Mouse (Mus musculus): ENCODE results near the gene 8030411F24Rik. TPM values are rescaled to one million over a fixed set of nuclear protein-coding genes. Genes with fewer than 3 reads are reported as not detected.

The 8030411F24Rik gene
- polyA plus RNA-seq, 1 experiment, result not detected

DNA sequence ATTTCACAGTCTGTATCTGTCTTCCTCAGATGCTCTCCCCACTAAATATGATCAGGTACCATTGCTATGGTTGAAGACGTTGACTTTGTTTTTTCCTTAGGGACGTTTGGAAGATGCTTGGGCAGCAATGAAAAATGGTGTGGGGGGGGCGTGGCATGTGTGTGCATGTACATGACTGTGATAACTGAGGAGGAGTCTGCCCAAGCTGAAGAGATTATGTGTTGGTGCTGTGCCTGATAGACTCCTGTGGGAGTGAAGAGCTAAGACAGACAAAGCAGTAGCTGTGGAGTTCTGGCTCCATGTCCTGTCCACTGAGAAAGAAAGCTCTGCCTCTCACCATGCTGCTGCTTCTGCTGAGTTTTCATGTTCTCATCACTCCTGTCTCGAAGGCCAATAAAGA is 53.1 kb downstream of the 8030411F24Rik start, which contains the start of gene Cst9:
Gene Cst9 (plus strand): TSS at position 236 of the 400 bp plus-strand sequence.
- no peak for TF ChIP-seq CTCF (IDR thresholded peaks at IDR 0.05; ENCODE audit: borderline replicate concordance, insufficient read depth, low read depth, low read length)
- no peak for TF ChIP-seq POLR2A (IDR thresholded peaks at IDR 0.05; ENCODE audit: borderline replicate concordance, insufficient read depth, low read length)
- H3K27me3 ChIP-seq (ENCODE audit: control insufficient read depth, insufficient read depth, low read length), result no peaks in the 10 kb centered on the region
- WGBS, result 59% methylated on average over 4 of the region's 4 CpGs
- no peaks in the 10 kb centered on the region for H3K4me1 ChIP-seq (ENCODE audit: control insufficient read depth, insufficient read depth, low read length)
- no peak within 1 kb of the TSS for H3K27ac ChIP-seq (ENCODE audit: insufficient read depth, low read length)
- no peak within 1 kb of the TSS for H3K4me3 ChIP-seq (replicated peaks; ENCODE audit: insufficient read depth, low read depth, low read length)
- DNase-seq, result no peak

Other genes starting within 250 kb of the 8030411F24Rik start
- gene Nxt1, start 109.4 kb upstream of the 8030411F24Rik start, polyA plus RNA-seq (2012; rRNA removed), result 26.8 and 27.8 TPM in 2 replicates
- 17.8 and 18.7 TPM in 2 replicates for gene Gzf1, start 101.0 kb upstream of the 8030411F24Rik start, polyA plus RNA-seq (2012; rRNA removed)
- gene Napb, start 49.5 kb upstream of the 8030411F24Rik start, polyA plus RNA-seq (2012; rRNA removed), result 189 and 192 TPM in 2 replicates
- gene Cstl1, start 31.7 kb upstream of the 8030411F24Rik start, polyA plus RNA-seq (2012; rRNA removed), result 0.27 TPM in 1 of 2 replicates, not detected in the other
- gene Cst11, start 10.5 kb upstream of the 8030411F24Rik start, polyA plus RNA-seq (2012; rRNA removed), result not detected in 2 replicates
- gene Cst12, start 7.4 kb downstream of the 8030411F24Rik start, polyA plus RNA-seq (2012; rRNA removed), result not detected in 2 replicates
- gene Cst8, start 16.8 kb downstream of the 8030411F24Rik start, polyA plus RNA-seq (2012; rRNA removed), result not detected in 2 replicates
- not detected in 2 replicates for gene Cst13, start 38.1 kb downstream of the 8030411F24Rik start, polyA plus RNA-seq (2012; rRNA removed)
- gene Cst9, start 53.1 kb downstream of the 8030411F24Rik start, polyA plus RNA-seq (2012; rRNA removed), result not detected in 2 replicates
- gene 9230104L09Rik, start 83.0 kb downstream of the 8030411F24Rik start, polyA plus RNA-seq (2012; rRNA removed), result not detected in 2 replicates
- gene Cst3, start 93.7 kb downstream of the 8030411F24Rik start, polyA plus RNA-seq (2012; rRNA removed), result 1,975 and 2,220 TPM in 2 replicates
- not detected in 2 replicates for gene Gm1330, start 221.2 kb downstream of the 8030411F24Rik start, polyA plus RNA-seq (2012; rRNA removed)
- not detected in 2 replicates for gene Gm10750, start 235.2 kb downstream of the 8030411F24Rik start, polyA plus RNA-seq (2012; rRNA removed)

Measured in cerebellum, adult 2 months (tissue).